Mouse (Mus musculus): Measurements from ENCODE around the gene Gtf2ird2. TPM values are rescaled to one million over a fixed set of nuclear protein-coding genes. Genes with fewer than 3 reads are reported as not detected.

The Gtf2ird2 gene
- total and polyA plus RNA-seq, 3 experiments = 3.6 to 4.6 TPM; not detected in 1

DNA sequence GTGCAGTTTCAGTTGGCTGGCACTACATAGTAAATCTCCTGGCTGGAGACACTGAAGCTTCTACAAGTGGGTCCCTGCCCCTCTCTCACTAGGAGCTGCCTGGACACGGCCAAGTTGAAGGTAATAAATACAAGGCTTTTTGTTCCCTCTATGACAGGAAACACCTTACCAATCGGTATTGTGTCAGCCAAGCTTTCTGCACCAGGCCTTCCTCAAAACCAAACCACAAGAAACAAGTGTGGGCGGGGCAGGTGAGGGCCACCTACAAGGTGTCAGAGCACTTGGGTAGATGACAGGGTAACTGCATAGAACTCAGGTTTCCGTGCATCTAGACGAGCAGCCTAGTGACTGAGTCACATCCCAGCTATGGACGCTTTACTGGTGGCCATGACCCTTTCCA, 53.0 kb downstream of the Gtf2ird2 start:
- H3K9ac ChIP-seq (ENCODE audit: control insufficient read depth, low read depth, low read length, poor library complexity, severe bottlenecking) = no peak overlapping the region
- no peak overlapping the region for H3K27ac ChIP-seq (ENCODE audit: control insufficient read depth, low read depth, low read length)
- peak; percentile 36 for DNase-seq (ENCODE audit: low read depth, low spot score)
- peaks cover 2 to 8% of the 10 kb centered on the region in 2 experiments; a peak in 1 of 4 replicates for H3K4me1 ChIP-seq (ENCODE audit: control insufficient read depth in 1 of 2, insufficient read depth in 2 of 2, low read length in 2 of 2)
- no peaks in the 10 kb centered on the region for H3K27me3 ChIP-seq (ENCODE audit: control insufficient read depth in 1 of 2, insufficient read depth in 2 of 2, low read length in 2 of 2)
- peaks cover 2 to 4% of the 10 kb centered on the region in 2 experiments; a peak in 3 of 4 replicates for H3K36me3 ChIP-seq (ENCODE audit: control insufficient read depth in 1 of 2, insufficient read depth in 2 of 2, low read length in 2 of 2)
- TF ChIP-seq UBTF (IDR thresholded peaks at IDR 0.05; ENCODE audit: borderline replicate concordance, insufficient read depth, low read depth, low read length) (no peak), POLR2AphosphoS2 (IDR thresholded peaks at IDR 0.05; ENCODE audit: low read length) (no peak)
- H3K9me3 ChIP-seq (replicated peaks; ENCODE audit: insufficient read depth, low read length) = no peaks in the 10 kb centered on the region
- no peaks in the 10 kb centered on the region for H3K79me2 ChIP-seq (ENCODE audit: control insufficient read depth, insufficient read depth, low read length, poor library complexity)
- H3K4me3 ChIP-seq (ENCODE audit: control insufficient read depth in 1 of 2, insufficient read depth in 1 of 2, low read depth in 2 of 2, low read length in 2 of 2) = no peak overlapping the region

DNA sequence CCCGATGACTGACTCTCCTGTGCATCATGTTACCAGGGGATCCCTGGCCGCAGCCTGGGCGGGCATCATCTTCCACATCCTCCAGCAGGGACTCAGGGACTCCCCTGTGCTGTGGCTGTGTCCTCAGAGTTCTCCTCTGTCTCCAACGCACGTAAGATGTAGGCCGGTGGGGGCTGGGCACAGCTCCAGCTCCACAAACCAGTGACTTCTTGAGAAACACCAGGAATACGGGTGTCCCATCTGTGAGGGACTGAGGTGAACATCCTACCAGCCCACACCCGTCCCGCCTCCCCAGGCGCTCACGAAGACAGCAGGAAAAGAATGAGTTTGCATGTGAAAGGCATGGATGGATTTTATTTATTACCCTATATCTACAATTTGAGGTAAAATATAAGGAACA, 53.7 kb downstream of the Gtf2ird2 start:
- no peak overlapping the region for H3K27ac ChIP-seq (ENCODE audit: control insufficient read depth, low read depth, low read length)

DNA sequence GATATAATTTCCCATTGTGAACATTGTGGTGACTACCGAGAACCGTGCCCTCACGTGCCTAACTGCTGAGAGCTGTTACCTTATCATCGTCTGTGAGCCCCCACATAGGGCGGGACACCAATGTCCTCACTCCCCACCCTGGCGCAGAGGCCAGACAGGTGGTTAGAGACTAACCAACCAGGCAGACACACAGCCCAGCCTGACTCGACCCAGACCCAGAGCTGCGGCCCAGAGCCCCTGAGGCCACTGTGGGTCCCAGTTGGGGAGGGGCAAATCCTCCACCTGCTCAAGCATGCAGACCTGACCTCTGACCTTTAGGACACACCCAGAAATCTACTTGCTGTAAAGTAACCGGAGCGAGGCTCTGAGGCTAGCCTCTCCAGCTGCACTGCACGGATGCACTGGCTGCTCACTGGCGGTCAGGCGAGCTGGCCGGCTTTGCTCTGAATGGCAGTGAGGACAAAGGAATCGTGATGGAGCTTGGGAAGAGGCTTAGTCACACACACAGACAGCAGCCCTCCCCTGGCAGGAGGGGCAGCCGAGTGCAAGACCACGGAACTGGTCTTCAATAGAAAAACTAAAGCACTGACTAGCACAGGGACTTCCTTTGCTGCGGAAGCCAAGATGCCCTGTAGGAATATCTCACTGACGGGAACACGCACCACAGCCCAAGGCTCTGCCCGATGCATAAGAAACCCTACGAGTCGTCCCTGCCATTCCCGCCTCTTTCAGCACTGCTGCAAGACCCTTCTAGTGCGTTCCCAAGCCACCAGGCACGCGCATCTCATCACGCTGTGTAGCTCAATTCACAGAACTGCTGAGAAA, 54.3 kb downstream of the Gtf2ird2 start:
- H3K9ac ChIP-seq (ENCODE audit: control insufficient read depth, low read depth, low read length, poor library complexity, severe bottlenecking) = no peak overlapping the region
- no peak for DNase-seq (ENCODE audit: low read depth, low spot score)
- H3K36me3 ChIP-seq (ENCODE audit: control insufficient read depth in 1 of 2, insufficient read depth in 2 of 2, low read length in 2 of 2) = peaks cover 0 to 4% of the 10 kb centered on the region in 2 experiments; a peak in 2 of 4 replicates
- TF ChIP-seq BHLHE40 (IDR thresholded peaks at IDR 0.05; ENCODE audit: borderline replicate concordance, low read depth, low read length) = no peak
- no peak for TF ChIP-seq SIN3A (IDR thresholded peaks at IDR 0.05; ENCODE audit: low read length)
- TF ChIP-seq HCFC1 (IDR thresholded peaks at IDR 0.05; ENCODE audit: low read depth, low read length) = no peak
- TF ChIP-seq CHD2 (IDR thresholded peaks at IDR 0.05; ENCODE audit: low read length) = no peak
- no peak for TF ChIP-seq CTCF (IDR thresholded peaks at IDR 0.05 in 2 of 3, conservative IDR thresholded peaks at IDR 0.05 in 1 of 3; ENCODE audit: control insufficient read depth in 1 of 3, insufficient read depth in 1 of 3, low read depth in 2 of 3, low read length in 3 of 3, poor library complexity in 1 of 3, severe bottlenecking in 1 of 3)
- TF ChIP-seq MAZ (IDR thresholded peaks at IDR 0.05; ENCODE audit: low read depth, low read length) = no peak
- TF ChIP-seq ZMIZ1 (IDR thresholded peaks at IDR 0.05; ENCODE audit: low read depth, low read length) = no peak
- TF ChIP-seq UBTF (IDR thresholded peaks at IDR 0.05; ENCODE audit: borderline replicate concordance, insufficient read depth, low read depth, low read length) = no peak
- TF ChIP-seq JUND (IDR thresholded peaks at IDR 0.05; ENCODE audit: low read depth, low read length) = no peak
- TF ChIP-seq GATA1 (IDR thresholded peaks at IDR 0.05; ENCODE audit: low read depth, low read length) = no peak
- no peak for TF ChIP-seq CHD1 (IDR thresholded peaks at IDR 0.05; ENCODE audit: low read depth, low read length)
- no peak for TF ChIP-seq GABPA (IDR thresholded peaks at IDR 0.05; ENCODE audit: low read depth, low read length)
- no peak for TF ChIP-seq POLR2AphosphoS2 (IDR thresholded peaks at IDR 0.05; ENCODE audit: low read length)
- no peaks in the 10 kb centered on the region for H3K27me3 ChIP-seq (ENCODE audit: control insufficient read depth in 1 of 2, insufficient read depth in 2 of 2, low read length in 2 of 2)
- no peak overlapping the region for H3K4me3 ChIP-seq (ENCODE audit: control insufficient read depth in 1 of 2, insufficient read depth in 1 of 2, low read depth in 2 of 2, low read length in 2 of 2)
- H3K27ac ChIP-seq (ENCODE audit: control insufficient read depth, low read depth, low read length) = no peak overlapping the region
- no peaks in the 10 kb centered on the region for H3K9me3 ChIP-seq (replicated peaks; ENCODE audit: insufficient read depth, low read length)
- H3K4me1 ChIP-seq (ENCODE audit: control insufficient read depth in 1 of 2, insufficient read depth in 2 of 2, low read length in 2 of 2) = no peaks in the 10 kb centered on the region
- no peaks in the 10 kb centered on the region for H3K79me2 ChIP-seq (ENCODE audit: control insufficient read depth, insufficient read depth, low read length, poor library complexity)

More for the DNA sequence above, 53.7 kb downstream of the Gtf2ird2 start:
- Histone ChIP-seq H3K36me3 (ENCODE audit: control insufficient read depth in 1 of 2, insufficient read depth in 2 of 2, low read length in 2 of 2) (peaks cover under 1 to 4% of the 10 kb centered on the region in 2 experiments; a peak in 3 of 4 replicates), H3K27me3 (ENCODE audit: control insufficient read depth in 1 of 2, insufficient read depth in 2 of 2, low read length in 2 of 2) (no peaks in the 10 kb centered on the region), H3K9me3 (replicated peaks; ENCODE audit: insufficient read depth, low read length) (no peaks in the 10 kb centered on the region), H3K9ac (ENCODE audit: control insufficient read depth, low read depth, low read length, poor library complexity, severe bottlenecking) (no peak overlapping the region), H3K79me2 (ENCODE audit: control insufficient read depth, insufficient read depth, low read length, poor library complexity) (no peaks in the 10 kb centered on the region), H3K4me3 (ENCODE audit: control insufficient read depth in 1 of 2, insufficient read depth in 1 of 2, low read depth in 2 of 2, low read length in 2 of 2) (no peak overlapping the region), H3K4me1 (ENCODE audit: control insufficient read depth in 1 of 2, insufficient read depth in 2 of 2, low read length in 2 of 2) (0 out of 4 replicates have a peak, but pooled peaks cover 0 to under 1% of the 10 kb centered on the region in 2 experiments)
- TF ChIP-seq MYB (IDR thresholded peaks at IDR 0.05; ENCODE audit: low read depth, low read length) (no peak), MAZ (IDR thresholded peaks at IDR 0.05; ENCODE audit: low read depth, low read length) (no peak), MAFK (IDR thresholded peaks at IDR 0.05; ENCODE audit: borderline replicate concordance, low read depth, low read length) (no peak), HCFC1 (IDR thresholded peaks at IDR 0.05; ENCODE audit: low read depth, low read length) (no peak), GABPA (IDR thresholded peaks at IDR 0.05; ENCODE audit: low read depth, low read length) (no peak)
- no peak for DNase-seq (ENCODE audit: low read depth, low spot score)

Data from MEL (cell line).